Mouse (Mus musculus): Measurements from ENCODE around the gene Ikbkg. TPM values are rescaled to one million over a fixed set of nuclear protein-coding genes. Genes with fewer than 3 reads are reported as not detected.
"Not testable (repeated sequence)": the region's sequence is repeated elsewhere in the genome, so short reads cannot be mapped to it uniquely, and the experiment has no call there.

The Ikbkg gene
- polyA plus RNA-seq, 3 experiments from 2014 or later = 34.9 to 43.6 (median 39.3) TPM

- no peak for ATAC-seq
These were observed 58.2 kb downstream of the Ikbkg start for GRCm38 (mm10) chrX:74451157-74451912.

DNA sequence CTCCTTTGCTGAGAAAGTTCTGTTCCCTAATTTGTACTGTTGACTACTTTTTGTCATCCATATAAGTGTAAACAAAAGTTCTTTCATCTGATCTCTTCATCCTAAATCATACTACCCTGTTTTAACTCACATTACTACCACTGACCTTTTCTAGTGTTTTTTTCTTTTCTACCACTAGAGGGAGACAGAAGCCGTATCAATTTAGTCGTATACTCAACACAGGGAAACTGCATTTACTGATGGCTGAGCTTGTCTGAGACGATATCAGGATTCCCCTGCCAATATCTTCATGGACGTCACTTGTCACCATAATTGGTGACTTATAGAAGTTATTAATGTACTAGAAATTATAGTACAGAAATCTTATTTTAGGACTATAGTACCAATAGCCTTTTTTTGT is 59.7 kb downstream of the Ikbkg start:
- peak; percentile 41 for ATAC-seq

DNA sequence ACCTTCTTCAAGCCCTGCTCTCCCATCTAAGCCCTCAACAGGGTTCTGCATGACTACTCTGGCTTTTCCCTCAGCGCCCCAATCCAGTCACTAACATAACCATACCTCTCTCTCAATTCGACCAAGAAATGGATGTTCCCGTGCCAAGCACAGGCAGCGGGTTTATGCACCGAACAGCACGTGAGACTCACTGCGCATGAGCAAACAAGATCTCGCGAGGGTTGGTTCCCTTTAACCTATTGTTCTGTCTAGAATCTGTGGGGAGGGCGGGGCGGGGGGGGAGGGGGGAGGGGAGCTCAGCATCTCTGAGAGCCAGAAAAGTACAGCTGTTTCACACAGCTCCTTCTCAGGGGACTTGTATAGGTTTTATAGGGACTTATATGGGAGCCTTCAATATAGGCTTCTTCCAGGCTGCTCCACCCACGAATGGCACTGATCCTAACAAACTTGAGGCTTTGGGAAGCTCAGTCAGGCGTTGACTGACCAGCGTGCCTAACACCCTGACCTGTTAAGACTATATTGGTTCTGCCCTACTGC is 88.3 kb downstream of the Ikbkg start, which contains the start of gene Gm6880:
TSS of gene Gm6880 (minus strand) at position 51 of the 537 bp plus-strand sequence.
- ATAC-seq = not testable (repeated sequence)

DNA sequence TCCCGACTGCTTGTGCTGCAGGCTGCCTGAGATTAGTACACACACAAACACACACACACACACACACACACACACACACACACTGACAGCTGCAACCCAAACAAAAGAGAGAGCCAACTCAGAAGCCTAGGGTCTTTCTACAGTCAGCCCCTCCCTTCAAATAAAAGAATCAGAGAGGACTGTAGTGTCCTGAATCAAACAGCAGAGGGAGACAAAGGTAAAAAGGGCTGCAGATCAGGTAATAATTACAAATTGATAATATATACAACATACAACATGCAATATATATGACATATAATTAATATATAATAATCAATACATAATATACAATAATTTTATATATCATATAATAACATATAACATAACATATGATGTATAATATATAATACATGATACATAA is 104.0 kb downstream of the Ikbkg start:
- no peak for ATAC-seq

Other genes with a start within 250 kb of the Ikbkg start
- not detected for gene Tex28, start 225.5 kb upstream of the Ikbkg start, polyA plus RNA-seq (2017; shearing (Covaris generic))
- 1 to 10 TPM; 3.3 to 4.3 (median 4.0) TPM for gene Tktl1, start 216.0 kb upstream of the Ikbkg start, polyA plus RNA-seq (2017; shearing (Covaris generic))
- gene Flna, start 143.5 kb upstream of the Ikbkg start, polyA plus RNA-seq (2017; shearing (Covaris generic)) = 100 to 1,000 TPM; 222 to 338 (median 279) TPM
- gene Emd, start 138.6 kb upstream of the Ikbkg start, polyA plus RNA-seq (2017; shearing (Covaris generic)) = 10 to 100 TPM; 22.4 to 91.9 (median 32.8) TPM
- gene Rpl10, start 122.5 kb upstream of the Ikbkg start, polyA plus RNA-seq (2017; shearing (Covaris generic)) = 1,000 to 10,000 TPM in 1 of 3 experiments, 100 to 1,000 TPM in 2; 478 to 1,649 (median 679) TPM
- 10 to 100 TPM; 28.8 to 66.0 (median 58.8) TPM for gene Taz, start 111.4 kb upstream of the Ikbkg start, polyA plus RNA-seq (2017; shearing (Covaris generic))
- 10 to 100 TPM; 17.0 to 35.0 (median 23.7) TPM for gene Dnase1l1, start 111.0 kb upstream of the Ikbkg start, polyA plus RNA-seq (2017; shearing (Covaris generic))
- 100 to 1,000 TPM; 130 to 165 (median 156) TPM for gene Atp6ap1, start 96.2 kb upstream of the Ikbkg start, polyA plus RNA-seq (2017; shearing (Covaris generic))
- gene Gdi1, start 88.3 kb upstream of the Ikbkg start, polyA plus RNA-seq (2017; shearing (Covaris generic)) = 100 to 1,000 TPM; 167 to 342 (median 246) TPM
- gene Fam50a, start 80.3 kb upstream of the Ikbkg start, polyA plus RNA-seq (2017; shearing (Covaris generic)) = 10 to 100 TPM; 54.7 to 72.5 (median 72.5) TPM
- 1 to 10 TPM; 1.6 to 6.5 (median 4.6) TPM for gene Plxna3, start 64.2 kb upstream of the Ikbkg start, polyA plus RNA-seq (2017; shearing (Covaris generic))
- 10 to 100 TPM; 70.0 to 79.0 (median 77.5) TPM for gene Lage3, start 39.7 kb upstream of the Ikbkg start, polyA plus RNA-seq (2017; shearing (Covaris generic))
- 10 to 100 TPM; 40.7 to 90.2 (median 68.6) TPM for gene Ubl4a, start 20.1 kb upstream of the Ikbkg start, polyA plus RNA-seq (2017; shearing (Covaris generic))
- gene Slc10a3, start 19.9 kb upstream of the Ikbkg start, polyA plus RNA-seq (2017; shearing (Covaris generic)) = 10 to 100 TPM; 18.1 to 31.3 (median 27.1) TPM
- gene Fam3a, start within 50 bp of the Ikbkg start, polyA plus RNA-seq (2017; shearing (Covaris generic)) = 10 to 100 TPM; 15.0 to 30.8 (median 30.5) TPM
- 10 to 100 TPM; 25.4 to 32.9 (median 31.4) TPM for gene G6pdx, start 35.9 kb downstream of the Ikbkg start, polyA plus RNA-seq (2017; shearing (Covaris generic))
- gene Gm6880, start 88.1 kb downstream of the Ikbkg start, polyA plus RNA-seq (2017; shearing (Covaris generic)) = not detected
- gene Olfr1326-ps1, start 181.6 kb downstream of the Ikbkg start, polyA plus RNA-seq (2017; shearing (Covaris generic)) = not detected
- not detected for gene Olfr1325, start 199.4 kb downstream of the Ikbkg start, polyA plus RNA-seq (2017; shearing (Covaris generic))

Measured in inflammation-experienced regulatory T-cells, adult 6 months (primary cell).